Mouse (Mus musculus): ENCODE measurements around the gene Olfr136. TPM values are rescaled to one million over a fixed set of nuclear protein-coding genes. Genes with fewer than 3 reads are reported as not detected.

The Olfr136 gene
- polyA plus RNA-seq (2014; fragmentation: Illumina TruSeq; extraction: RNeasy Lipid Tissue Mini Kit (QIAGEN cat#74804); ENCODE audit: low read depth, low replicate concordance): not detected

GRCm38 (mm10) chr17:38329531-38329930 is at the start of gene Olfr136:
TSS of gene Olfr136 (plus strand) at chr17:38329831.

GRCm38 (mm10) chr17:38307470-38307869 is 22.2 kb upstream of the Olfr136 start, which contains the start of gene Olfr137:
TSS of gene Olfr137 (minus strand) at chr17:38307570.

Other genes with a start within 250 kb of the Olfr136 start
- not detected for gene Olfr131, start 241.1 kb upstream of the Olfr136 start, polyA plus RNA-seq (2014; fragmentation: Illumina TruSeq; extraction: RNeasy Lipid Tissue Mini Kit (QIAGEN cat#74804); ENCODE audit: low read depth, low replicate concordance)
- gene Olfr132, start 195.3 kb upstream of the Olfr136 start, polyA plus RNA-seq (2014; fragmentation: Illumina TruSeq; extraction: RNeasy Lipid Tissue Mini Kit (QIAGEN cat#74804); ENCODE audit: low read depth, low replicate concordance): not detected
- not detected for gene Olfr133, start 184.6 kb upstream of the Olfr136 start, polyA plus RNA-seq (2014; fragmentation: Illumina TruSeq; extraction: RNeasy Lipid Tissue Mini Kit (QIAGEN cat#74804); ENCODE audit: low read depth, low replicate concordance)
- not detected for gene Olfr134, start 158.4 kb upstream of the Olfr136 start, polyA plus RNA-seq (2014; fragmentation: Illumina TruSeq; extraction: RNeasy Lipid Tissue Mini Kit (QIAGEN cat#74804); ENCODE audit: low read depth, low replicate concordance)
- not detected for gene Olfr135, start 125.5 kb upstream of the Olfr136 start, polyA plus RNA-seq (2014; fragmentation: Illumina TruSeq; extraction: RNeasy Lipid Tissue Mini Kit (QIAGEN cat#74804); ENCODE audit: low read depth, low replicate concordance)
- gene Olfr138, start 68.8 kb upstream of the Olfr136 start, polyA plus RNA-seq (2014; fragmentation: Illumina TruSeq; extraction: RNeasy Lipid Tissue Mini Kit (QIAGEN cat#74804); ENCODE audit: low read depth, low replicate concordance): not detected
- not detected for gene Olfr137, start 22.3 kb upstream of the Olfr136 start, polyA plus RNA-seq (2014; fragmentation: Illumina TruSeq; extraction: RNeasy Lipid Tissue Mini Kit (QIAGEN cat#74804); ENCODE audit: low read depth, low replicate concordance)
- not detected for gene Esp36, start 90.4 kb downstream of the Olfr136 start, polyA plus RNA-seq (2014; fragmentation: Illumina TruSeq; extraction: RNeasy Lipid Tissue Mini Kit (QIAGEN cat#74804); ENCODE audit: low read depth, low replicate concordance)
- gene Esp34, start 224.4 kb downstream of the Olfr136 start, polyA plus RNA-seq (2014; fragmentation: Illumina TruSeq; extraction: RNeasy Lipid Tissue Mini Kit (QIAGEN cat#74804); ENCODE audit: low read depth, low replicate concordance): not detected